Mouse (Mus musculus): ENCODE measurements around the gene P2ry12. TPM values are rescaled to one million over a fixed set of nuclear protein-coding genes. Genes with fewer than 3 reads are reported as not detected.
A peak's percentile ranks its signal among the peaks of the same experiment; 100 is the strongest.

P2ry12 gene
- polyA plus RNA-seq, 1 experiment from 2014 or later, result 3.7 TPM

DNA sequence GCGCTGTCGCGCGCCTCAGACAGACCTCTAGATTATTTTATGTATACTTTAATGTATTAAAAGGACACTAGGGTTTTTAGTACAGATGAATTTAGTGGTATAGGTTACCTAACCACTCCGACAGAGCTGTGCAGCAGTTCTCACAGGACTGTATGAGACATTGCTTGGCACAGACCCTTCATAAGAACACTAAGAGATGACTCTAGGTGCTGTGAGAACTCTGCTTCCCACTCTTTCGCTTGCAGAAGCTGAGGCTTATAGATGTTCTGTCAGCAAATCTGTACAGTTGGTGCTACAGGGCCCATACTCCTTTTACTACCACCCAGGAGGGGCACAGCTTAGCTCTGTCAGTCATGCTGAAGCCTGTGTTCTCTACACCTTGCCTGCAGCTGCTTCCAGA lies 71.0 kb downstream of the P2ry12 start:
- 93% methylated on average over 6 of the region's 6 CpGs for WGBS
- H3K9me3 ChIP-seq (ENCODE audit: control insufficient read depth, low read length), result no peaks in the 10 kb centered on the region
- H3K9ac ChIP-seq (ENCODE audit: low read depth, low read length), result no peak overlapping the region
- DNase-seq (ENCODE audit: low spot score) (no peak), ATAC-seq (ENCODE audit: low read depth) (no peak)
- no peaks in the 10 kb centered on the region for H3K27me3 ChIP-seq (replicated peaks; ENCODE audit: control insufficient read depth, insufficient read depth, low read length)
- no peaks in the 10 kb centered on the region for H3K4me1 ChIP-seq (ENCODE audit: control insufficient read depth, insufficient read depth, low read length)
- no peak overlapping the region for H3K27ac ChIP-seq (replicated peaks; ENCODE audit: low read depth, low read length)
- no peak overlapping the region for H3K4me3 ChIP-seq (ENCODE audit: low read depth, low read length)
- no peaks in the 10 kb centered on the region for H3K36me3 ChIP-seq (ENCODE audit: control insufficient read depth, insufficient read depth, low read length)
- no peak overlapping the region for H3K4me2 ChIP-seq (ENCODE audit: low read depth, low read length)

DNA sequence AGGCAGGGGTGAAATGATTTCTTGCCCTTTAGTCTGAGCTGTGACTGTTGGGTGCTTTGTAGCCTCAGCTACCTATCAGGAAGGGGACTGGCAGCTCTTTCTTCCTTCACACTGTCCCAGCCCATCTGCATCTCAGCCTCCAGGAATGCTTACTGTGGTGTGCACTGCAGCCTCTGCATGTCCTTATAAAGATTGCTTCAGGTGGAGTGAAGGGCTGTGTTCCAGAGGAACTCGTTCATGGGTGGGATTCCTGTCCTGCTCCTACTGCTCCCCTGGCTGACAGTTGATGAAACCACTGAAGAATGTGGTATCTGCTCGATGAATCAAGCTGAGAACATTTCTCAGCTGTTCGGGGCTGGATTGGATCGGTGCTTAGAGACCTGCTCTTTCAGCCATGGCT lies 75.3 kb downstream of the P2ry12 start:
- Histone ChIP-seq H3K4me1 (ENCODE audit: control insufficient read depth, insufficient read depth, low read length) (no peaks in the 10 kb centered on the region), H3K4me2 (ENCODE audit: low read depth, low read length) (no peak overlapping the region), H3K9me3 (ENCODE audit: control insufficient read depth, low read length) (no peaks in the 10 kb centered on the region), H3K9ac (ENCODE audit: low read depth, low read length) (no peak overlapping the region), H3K36me3 (ENCODE audit: control insufficient read depth, insufficient read depth, low read length) (no peaks in the 10 kb centered on the region), H3K4me3 (ENCODE audit: low read depth, low read length) (no peak overlapping the region), H3K27me3 (replicated peaks; ENCODE audit: control insufficient read depth, insufficient read depth, low read length) (no peaks in the 10 kb centered on the region), H3K27ac (replicated peaks; ENCODE audit: low read depth, low read length) (no peak overlapping the region)
- ATAC-seq (ENCODE audit: low read depth) (no peak), DNase-seq (ENCODE audit: low spot score) (no peak)
- 70% methylated on average over 4 of the region's 4 CpGs for WGBS

- H3K27ac ChIP-seq (replicated peaks; ENCODE audit: low read depth, low read length), result no peak overlapping the region
- WGBS, result 77% methylated on average over 4 of the region's 4 CpGs
- no peaks in the 10 kb centered on the region for H3K36me3 ChIP-seq (ENCODE audit: control insufficient read depth, insufficient read depth, low read length)
- no peak overlapping the region for H3K9ac ChIP-seq (ENCODE audit: low read depth, low read length)
- H3K4me2 ChIP-seq (ENCODE audit: low read depth, low read length), result no peak overlapping the region
- no peaks in the 10 kb centered on the region for H3K4me1 ChIP-seq (ENCODE audit: control insufficient read depth, insufficient read depth, low read length)
- DNase-seq (ENCODE audit: low spot score) (no peak), ATAC-seq (ENCODE audit: low read depth) (no peak)
- H3K4me3 ChIP-seq (ENCODE audit: low read depth, low read length), result no peak overlapping the region
- H3K27me3 ChIP-seq (replicated peaks; ENCODE audit: control insufficient read depth, insufficient read depth, low read length), result no peaks in the 10 kb centered on the region
- H3K9me3 ChIP-seq (ENCODE audit: control insufficient read depth, low read length), result no peaks in the 10 kb centered on the region
Observed at GRCm38 (mm10) chr3:59185662-59186061, 77.0 kb downstream of the P2ry12 start.

DNA sequence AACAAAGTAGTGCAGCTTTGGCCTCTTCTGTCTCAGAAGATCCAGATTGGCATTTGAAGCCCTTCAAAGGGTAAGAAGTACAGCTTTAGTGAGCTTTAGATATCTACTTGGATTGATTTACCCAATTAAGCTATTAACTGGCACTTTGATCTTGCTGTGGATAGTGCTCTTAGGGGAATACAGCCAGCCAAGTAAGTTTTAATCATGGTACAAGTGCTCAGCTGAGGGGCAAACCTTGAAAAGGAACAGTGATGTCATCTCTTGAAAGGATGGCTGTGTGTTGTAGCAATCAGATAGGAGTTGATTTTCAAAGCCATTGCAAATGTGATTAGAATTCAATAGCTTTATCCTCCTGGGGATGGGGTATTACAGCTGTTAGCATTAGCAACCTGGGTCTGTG lies 80.5 kb downstream of the P2ry12 start:
- ATAC-seq (ENCODE audit: low read depth) (peak; percentile 66), DNase-seq (ENCODE audit: low spot score) (no peak)
- no peaks in the 10 kb centered on the region for H3K36me3 ChIP-seq (ENCODE audit: control insufficient read depth, insufficient read depth, low read length)
- H3K27ac ChIP-seq (replicated peaks; ENCODE audit: low read depth, low read length), result no peak overlapping the region
- H3K4me1 ChIP-seq (ENCODE audit: control insufficient read depth, insufficient read depth, low read length), result no peaks in the 10 kb centered on the region
- no peak overlapping the region for H3K4me2 ChIP-seq (ENCODE audit: low read depth, low read length)
- no peaks in the 10 kb centered on the region for H3K27me3 ChIP-seq (replicated peaks; ENCODE audit: control insufficient read depth, insufficient read depth, low read length)
- no peak overlapping the region for H3K4me3 ChIP-seq (ENCODE audit: low read depth, low read length)
- no peaks in the 10 kb centered on the region for H3K9me3 ChIP-seq (ENCODE audit: control insufficient read depth, low read length)
- no peak overlapping the region for H3K9ac ChIP-seq (ENCODE audit: low read depth, low read length)

DNA sequence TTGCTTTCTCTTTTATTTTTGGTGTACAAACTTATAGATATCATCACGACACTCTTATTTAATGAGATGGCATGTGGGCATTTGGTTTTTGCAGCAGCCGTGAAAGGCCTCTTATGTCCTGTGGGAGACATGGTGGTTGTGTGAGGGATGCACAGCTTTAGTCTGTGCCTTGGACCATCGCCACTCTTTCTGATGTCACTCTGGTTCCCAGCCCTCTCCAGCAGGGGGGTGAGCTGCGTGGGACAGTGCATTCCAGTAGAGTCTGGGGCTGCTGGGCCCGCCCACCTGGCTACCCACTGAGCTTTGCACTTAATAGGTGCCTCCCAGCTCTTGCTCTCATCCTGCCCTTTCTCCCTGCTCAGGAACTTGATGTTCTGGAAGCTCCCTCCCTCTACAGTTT lies 81.5 kb downstream of the P2ry12 start:
- H3K4me3 ChIP-seq (ENCODE audit: low read depth, low read length), result no peak overlapping the region
- H3K9me3 ChIP-seq (ENCODE audit: control insufficient read depth, low read length), result no peaks in the 10 kb centered on the region
- no peak overlapping the region for H3K4me2 ChIP-seq (ENCODE audit: low read depth, low read length)
- H3K36me3 ChIP-seq (ENCODE audit: control insufficient read depth, insufficient read depth, low read length), result no peaks in the 10 kb centered on the region
- ATAC-seq (ENCODE audit: low read depth) (no peak), DNase-seq (ENCODE audit: low spot score) (no peak)
- H3K4me1 ChIP-seq (ENCODE audit: control insufficient read depth, insufficient read depth, low read length), result no peaks in the 10 kb centered on the region
- 76% methylated on average over 5 of the region's 5 CpGs for WGBS
- H3K27me3 ChIP-seq (replicated peaks; ENCODE audit: control insufficient read depth, insufficient read depth, low read length), result no peaks in the 10 kb centered on the region
- H3K9ac ChIP-seq (ENCODE audit: low read depth, low read length), result no peak overlapping the region
- H3K27ac ChIP-seq (replicated peaks; ENCODE audit: low read depth, low read length), result no peak overlapping the region

GRCm38 (mm10) chr3:59176871-59177270 lies 85.8 kb downstream of the P2ry12 start:
- H3K27me3 ChIP-seq (replicated peaks; ENCODE audit: control insufficient read depth, insufficient read depth, low read length), result no peaks in the 10 kb centered on the region
- WGBS, result 81% methylated on average over 5 of the region's 5 CpGs
- H3K36me3 ChIP-seq (ENCODE audit: control insufficient read depth, insufficient read depth, low read length), result no peaks in the 10 kb centered on the region
- DNase-seq (ENCODE audit: low spot score) (no peak), ATAC-seq (ENCODE audit: low read depth) (no peak)
- H3K9ac ChIP-seq (ENCODE audit: low read depth, low read length), result no peak overlapping the region
- H3K9me3 ChIP-seq (ENCODE audit: control insufficient read depth, low read length), result no peaks in the 10 kb centered on the region
- no peak overlapping the region for H3K4me3 ChIP-seq (ENCODE audit: low read depth, low read length)
- H3K27ac ChIP-seq (replicated peaks; ENCODE audit: low read depth, low read length), result no peak overlapping the region
- H3K4me1 ChIP-seq (ENCODE audit: control insufficient read depth, insufficient read depth, low read length), result no peaks in the 10 kb centered on the region
- H3K4me2 ChIP-seq (ENCODE audit: low read depth, low read length), result no peak overlapping the region

DNA sequence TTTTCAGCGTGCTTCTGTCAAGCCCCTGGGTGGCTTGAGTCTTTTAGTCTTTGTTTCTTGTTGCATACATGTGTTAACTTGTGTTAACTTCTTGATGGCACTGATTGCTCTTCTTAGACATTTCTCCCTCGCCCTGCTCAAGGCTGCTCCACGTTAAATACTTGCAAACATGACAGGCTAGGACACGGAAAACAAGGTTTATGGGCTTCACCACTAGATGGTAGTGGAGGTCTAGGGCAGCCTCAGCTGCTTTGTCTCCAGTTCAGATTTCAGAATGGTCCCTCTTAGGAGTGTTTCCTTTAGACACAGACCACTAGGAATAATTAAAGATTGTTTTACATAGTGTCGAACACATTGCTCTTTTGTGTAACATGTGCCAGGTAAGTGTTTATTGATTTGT lies 87.4 kb downstream of the P2ry12 start:
- 23% methylated on average over 5 of the region's 5 CpGs for WGBS
- no peak overlapping the region for H3K27ac ChIP-seq (replicated peaks; ENCODE audit: low read depth, low read length)
- no peak overlapping the region for H3K4me2 ChIP-seq (ENCODE audit: low read depth, low read length)
- no peak overlapping the region for H3K4me3 ChIP-seq (ENCODE audit: low read depth, low read length)
- no peaks in the 10 kb centered on the region for H3K27me3 ChIP-seq (replicated peaks; ENCODE audit: control insufficient read depth, insufficient read depth, low read length)
- H3K9ac ChIP-seq (ENCODE audit: low read depth, low read length), result no peak overlapping the region
- H3K4me1 ChIP-seq (ENCODE audit: control insufficient read depth, insufficient read depth, low read length), result no peaks in the 10 kb centered on the region; the same call in 1 of the 2 replicates
- H3K9me3 ChIP-seq (ENCODE audit: control insufficient read depth, low read length), result no peaks in the 10 kb centered on the region
- ATAC-seq (ENCODE audit: low read depth) (peak; percentile 78), DNase-seq (ENCODE audit: low spot score) (peak; percentile 76)
- no peaks in the 10 kb centered on the region for H3K36me3 ChIP-seq (ENCODE audit: control insufficient read depth, insufficient read depth, low read length)

DNA sequence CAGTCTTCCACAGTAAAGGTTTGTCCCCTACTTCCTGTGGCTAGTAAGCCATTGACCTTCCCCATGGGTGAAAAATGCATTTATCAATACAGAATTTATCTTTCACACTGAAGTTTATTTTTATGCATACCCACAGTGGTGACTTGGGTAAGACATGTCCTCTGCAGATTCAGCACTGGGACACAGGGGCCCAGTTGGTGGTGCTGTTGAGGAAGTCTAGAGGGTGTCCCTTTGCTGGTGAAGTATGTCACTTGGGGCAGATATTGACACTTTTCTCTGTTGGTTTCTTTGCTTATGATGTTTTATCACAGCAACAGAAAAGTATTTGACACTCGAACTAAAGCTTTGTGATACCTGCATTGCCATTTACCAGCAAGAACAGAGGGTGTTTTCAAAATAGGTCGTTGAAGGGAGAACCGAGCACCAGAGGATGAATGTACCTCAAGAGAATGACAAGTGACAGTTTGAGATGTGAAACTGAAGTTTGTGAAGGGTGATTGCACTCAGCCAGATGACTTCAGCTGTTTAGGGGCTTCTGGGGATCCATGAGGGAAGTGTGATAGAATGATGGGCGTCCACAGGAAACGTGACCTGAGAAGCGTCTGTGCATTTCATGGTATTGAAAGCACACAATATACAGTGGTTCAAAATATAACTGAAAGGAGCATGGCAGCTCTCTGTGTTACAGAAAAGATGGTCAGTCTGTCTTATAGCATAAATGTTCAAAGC lies 88.1 kb downstream of the P2ry12 start:
- ATAC-seq (ENCODE audit: low read depth) (no peak), DNase-seq (ENCODE audit: low spot score) (no peak)
- WGBS, result 75% methylated on average over 6 of the region's 6 CpGs
- Histone ChIP-seq H3K4me2 (ENCODE audit: low read depth, low read length) (no peak overlapping the region), H3K4me3 (ENCODE audit: low read depth, low read length) (no peak overlapping the region), H3K9me3 (ENCODE audit: control insufficient read depth, low read length) (no peaks in the 10 kb centered on the region), H3K36me3 (ENCODE audit: control insufficient read depth, insufficient read depth, low read length) (no peaks in the 10 kb centered on the region), H3K9ac (ENCODE audit: low read depth, low read length) (no peak overlapping the region), H3K4me1 (ENCODE audit: control insufficient read depth, insufficient read depth, low read length) (no peaks in the 10 kb centered on the region; the same call in 1 of the 2 replicates), H3K27me3 (replicated peaks; ENCODE audit: control insufficient read depth, insufficient read depth, low read length) (no peaks in the 10 kb centered on the region), H3K27ac (replicated peaks; ENCODE audit: low read depth, low read length) (no peak overlapping the region)

DNA sequence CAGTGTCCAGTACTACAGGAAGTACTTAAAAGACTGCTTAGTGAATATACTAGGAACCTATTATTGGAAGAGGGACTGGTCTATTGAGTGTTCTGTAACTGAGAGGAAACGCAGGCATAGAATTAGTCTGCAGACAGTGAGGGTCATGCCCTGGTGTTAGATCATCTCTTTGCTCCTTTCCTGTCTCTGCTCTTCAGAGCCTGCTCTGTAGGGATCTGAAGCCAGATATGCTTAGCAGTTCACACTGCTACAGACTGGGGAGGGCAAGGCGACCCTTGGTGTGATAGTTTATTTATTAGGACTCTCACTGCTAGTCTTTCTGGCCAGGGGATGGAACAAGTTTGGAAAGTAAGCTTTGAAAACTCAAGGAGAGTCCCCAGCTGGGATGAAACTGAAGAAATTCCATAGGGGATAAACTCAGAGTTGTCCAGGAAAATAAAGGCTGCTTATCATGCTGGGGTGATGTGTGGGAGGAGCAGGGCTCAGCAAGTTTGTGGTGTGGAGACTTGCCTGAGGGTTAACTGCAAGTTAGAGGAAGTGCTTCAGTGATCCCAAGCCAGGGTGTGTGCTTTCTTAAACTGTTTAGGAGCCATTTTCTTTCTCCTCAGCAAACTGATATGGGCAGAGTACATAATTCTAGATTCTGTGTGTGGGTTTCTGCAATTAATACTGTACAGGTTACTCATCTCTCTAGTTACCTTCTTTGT lies 92.6 kb downstream of the P2ry12 start:
- peaks cover 4% of the 10 kb centered on the region; the same call in 1 of the 2 replicates for H3K4me1 ChIP-seq (ENCODE audit: control insufficient read depth, insufficient read depth, low read length)
- H3K9ac ChIP-seq (ENCODE audit: low read depth, low read length), result no peak overlapping the region
- no peak overlapping the region for H3K4me3 ChIP-seq (ENCODE audit: low read depth, low read length)
- ATAC-seq (ENCODE audit: low read depth) (no peak), DNase-seq (ENCODE audit: low spot score) (no peak)
- no peaks in the 10 kb centered on the region for H3K36me3 ChIP-seq (ENCODE audit: control insufficient read depth, insufficient read depth, low read length)
- H3K27me3 ChIP-seq (replicated peaks; ENCODE audit: control insufficient read depth, insufficient read depth, low read length), result no peaks in the 10 kb centered on the region
- no peaks in the 10 kb centered on the region for H3K9me3 ChIP-seq (ENCODE audit: control insufficient read depth, low read length)
- no peak overlapping the region for H3K4me2 ChIP-seq (ENCODE audit: low read depth, low read length)
- no peak overlapping the region for H3K27ac ChIP-seq (replicated peaks; ENCODE audit: low read depth, low read length)
- WGBS, result 40% methylated on average over 2 of the region's 2 CpGs
